Mouse (Mus musculus): Measurements from ENCODE around the gene Xpo6. TPM values are rescaled to one million over a fixed set of nuclear protein-coding genes. Genes with fewer than 3 reads are reported as not detected.

The Xpo6 gene
- polyA plus RNA-seq, 1 experiment from 2014 or later, result 69.3 TPM

GRCm38 (mm10) chr7:126234611-126235010 is 34.3 kb upstream of the Xpo6 start:
- Histone ChIP-seq H3K27ac (no peak overlapping the region), H3K4me2 (replicated peaks) (no peak overlapping the region), H3K4me1 (replicated peaks; ENCODE audit: control insufficient read depth, insufficient read depth, low read length) (no peaks in the 10 kb centered on the region), H3K27me3 (ENCODE audit: control insufficient read depth, insufficient read depth, low read length) (no peaks in the 10 kb centered on the region), H3K9ac (no peak overlapping the region), H3K4me3 (replicated peaks; ENCODE audit: low read length) (no peak overlapping the region), H3K9me3 (ENCODE audit: control insufficient read depth, low read length) (no peaks in the 10 kb centered on the region), H3K36me3 (replicated peaks; ENCODE audit: control insufficient read depth, insufficient read depth) (no peaks in the 10 kb centered on the region)
- ATAC-seq (ENCODE audit: low FRiP score) (no peak), DNase-seq (ENCODE audit: low spot score) (no peak)
- 92% methylated on average over 3 of the region's 3 CpGs for WGBS

GRCm38 (mm10) chr7:126232345-126233071 is 32.2 kb upstream of the Xpo6 start:
- no peaks in the 10 kb centered on the region for H3K27me3 ChIP-seq (ENCODE audit: control insufficient read depth, insufficient read depth, low read length)
- no peaks in the 10 kb centered on the region for H3K36me3 ChIP-seq (replicated peaks; ENCODE audit: control insufficient read depth, insufficient read depth)
- H3K9ac ChIP-seq, result no peak overlapping the region
- no peaks in the 10 kb centered on the region for H3K9me3 ChIP-seq (ENCODE audit: control insufficient read depth, low read length)
- 87% methylated on average over 7 of the region's 8 CpGs for WGBS
- no peak overlapping the region for H3K27ac ChIP-seq
- no peak overlapping the region for H3K4me2 ChIP-seq (replicated peaks)
- no peaks in the 10 kb centered on the region for H3K4me1 ChIP-seq (replicated peaks; ENCODE audit: control insufficient read depth, insufficient read depth, low read length)
- H3K4me3 ChIP-seq (replicated peaks; ENCODE audit: low read length), result no peak overlapping the region
- no peak for DNase-seq (ENCODE audit: low spot score)
- ATAC-seq (ENCODE audit: low FRiP score), result no peak

DNA sequence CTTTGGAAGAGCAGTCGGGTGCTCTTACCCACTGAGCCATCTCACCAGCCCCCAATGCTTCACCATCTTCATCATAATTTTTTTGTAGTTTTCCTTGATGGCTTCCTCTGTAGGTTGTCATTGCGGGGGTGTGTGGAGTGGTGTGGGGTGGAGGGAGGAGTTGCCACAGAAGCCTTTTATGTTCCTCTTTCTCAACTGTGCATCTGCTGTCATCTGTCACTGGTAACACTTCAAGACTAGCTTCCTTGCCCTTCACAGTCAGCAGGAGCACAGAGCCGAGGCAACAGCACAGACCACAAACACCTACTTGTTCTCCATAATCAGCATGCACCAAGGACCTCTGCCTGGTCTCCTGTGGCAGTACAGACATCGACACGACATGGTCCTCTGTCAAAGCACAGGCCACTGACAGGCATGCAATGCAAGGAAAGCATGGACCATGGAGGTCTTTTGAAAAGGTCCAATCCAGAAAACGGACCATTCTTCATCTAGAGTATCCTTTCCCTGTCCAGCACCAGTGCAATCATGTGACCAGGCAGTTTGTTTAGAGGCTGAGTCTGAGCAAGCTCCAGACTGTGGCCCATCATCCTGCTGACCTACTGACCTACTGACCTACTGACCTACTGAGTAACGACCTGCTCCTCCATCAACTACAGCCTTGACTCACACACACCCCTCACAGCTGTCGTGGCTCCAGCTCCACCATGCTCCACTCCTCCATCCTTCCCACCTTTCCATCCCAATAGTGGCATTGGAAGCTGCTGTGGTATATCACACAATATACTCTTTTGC is 30.3 kb upstream of the Xpo6 start:
- WGBS, result 76% methylated on average over 8 of the region's 8 CpGs
- Histone ChIP-seq H3K27me3 (ENCODE audit: control insufficient read depth, insufficient read depth, low read length) (no peaks in the 10 kb centered on the region), H3K4me2 (replicated peaks) (no peak overlapping the region), H3K4me3 (replicated peaks; ENCODE audit: low read length) (no peak overlapping the region), H3K9me3 (ENCODE audit: control insufficient read depth, low read length) (no peaks in the 10 kb centered on the region), H3K27ac (no peak overlapping the region), H3K4me1 (replicated peaks; ENCODE audit: control insufficient read depth, insufficient read depth, low read length) (no peaks in the 10 kb centered on the region), H3K36me3 (replicated peaks; ENCODE audit: control insufficient read depth, insufficient read depth) (no peaks in the 10 kb centered on the region), H3K9ac (no peak overlapping the region)
- ATAC-seq (ENCODE audit: low FRiP score) (no peak), DNase-seq (ENCODE audit: low spot score) (no peak)

DNA sequence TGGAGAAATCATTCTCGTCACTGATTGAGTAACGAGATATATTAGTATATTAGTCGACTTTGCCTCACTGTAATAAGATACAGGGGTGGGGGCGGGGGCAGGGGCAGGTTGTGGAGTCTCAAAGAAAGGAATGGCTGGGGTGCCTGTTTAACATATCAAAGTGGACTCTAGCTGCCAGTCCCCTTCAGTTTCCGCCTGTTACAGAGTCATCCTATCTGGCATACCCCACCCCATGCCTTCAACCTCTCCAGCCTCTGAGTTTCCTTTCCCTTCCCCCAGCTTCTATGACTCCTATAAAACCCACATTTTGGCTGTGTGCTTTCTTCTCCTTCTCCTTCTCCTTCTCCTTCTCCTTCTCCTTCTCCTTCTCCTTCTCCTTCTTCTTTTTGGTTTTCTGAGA is 25.8 kb upstream of the Xpo6 start:
- no peaks in the 10 kb centered on the region for H3K9me3 ChIP-seq (ENCODE audit: control insufficient read depth, low read length)
- H3K27me3 ChIP-seq (ENCODE audit: control insufficient read depth, insufficient read depth, low read length), result no peaks in the 10 kb centered on the region
- no peaks in the 10 kb centered on the region for H3K36me3 ChIP-seq (replicated peaks; ENCODE audit: control insufficient read depth, insufficient read depth)
- H3K4me3 ChIP-seq (replicated peaks; ENCODE audit: low read length), result no peak overlapping the region
- H3K4me1 ChIP-seq (replicated peaks; ENCODE audit: control insufficient read depth, insufficient read depth, low read length), result no peaks in the 10 kb centered on the region
- WGBS, result 27% methylated on average over 5 of the region's 5 CpGs
- H3K4me2 ChIP-seq (replicated peaks), result no peak overlapping the region
- H3K9ac ChIP-seq, result no peak overlapping the region
- DNase-seq (ENCODE audit: low spot score) (no peak), ATAC-seq (ENCODE audit: low FRiP score) (no peak)
- no peak overlapping the region for H3K27ac ChIP-seq

DNA sequence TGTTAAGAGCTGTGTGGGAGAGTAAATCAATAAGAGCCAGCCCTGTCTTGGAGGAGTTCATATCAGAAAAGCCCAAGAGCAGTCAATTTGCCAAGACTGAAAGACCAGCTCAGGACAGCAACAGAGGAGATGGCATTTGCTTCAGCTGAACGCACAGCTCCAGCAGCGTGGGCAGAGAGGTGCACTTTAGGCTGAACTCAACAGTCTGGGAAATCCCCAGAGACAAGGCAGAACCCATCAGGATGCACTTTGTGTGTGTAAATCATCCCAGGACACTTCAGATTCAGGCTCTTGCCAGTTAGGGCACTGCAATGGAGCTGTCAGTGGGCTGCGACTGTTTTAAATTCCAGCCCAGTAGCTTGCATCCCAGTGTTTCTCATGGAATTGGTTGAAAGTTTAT is 22.5 kb upstream of the Xpo6 start:
- Histone ChIP-seq H3K9ac (no peak overlapping the region), H3K4me2 (replicated peaks) (no peak overlapping the region), H3K36me3 (replicated peaks; ENCODE audit: control insufficient read depth, insufficient read depth) (no peaks in the 10 kb centered on the region), H3K27ac (no peak overlapping the region), H3K27me3 (ENCODE audit: control insufficient read depth, insufficient read depth, low read length) (no peaks in the 10 kb centered on the region), H3K4me3 (replicated peaks; ENCODE audit: low read length) (no peak overlapping the region), H3K9me3 (ENCODE audit: control insufficient read depth, low read length) (no peaks in the 10 kb centered on the region), H3K4me1 (replicated peaks; ENCODE audit: control insufficient read depth, insufficient read depth, low read length) (no peaks in the 10 kb centered on the region)
- no peak for ATAC-seq (ENCODE audit: low FRiP score)
- 60% methylated on average over 3 of the region's 3 CpGs for WGBS
- no peak for DNase-seq (ENCODE audit: low spot score)

GRCm38 (mm10) chr7:126220611-126221010 is 20.3 kb upstream of the Xpo6 start:
- H3K4me3 ChIP-seq (replicated peaks; ENCODE audit: low read length), result no peak overlapping the region
- no peaks in the 10 kb centered on the region for H3K9me3 ChIP-seq (ENCODE audit: control insufficient read depth, low read length)
- DNase-seq (ENCODE audit: low spot score) (no peak), ATAC-seq (ENCODE audit: low FRiP score) (no peak)
- no peaks in the 10 kb centered on the region for H3K4me1 ChIP-seq (replicated peaks; ENCODE audit: control insufficient read depth, insufficient read depth, low read length)
- WGBS, result 15% methylated on average over 1 of the region's 1 CpGs
- H3K9ac ChIP-seq, result no peak overlapping the region
- no peaks in the 10 kb centered on the region for H3K27me3 ChIP-seq (ENCODE audit: control insufficient read depth, insufficient read depth, low read length)
- H3K4me2 ChIP-seq (replicated peaks), result no peak overlapping the region
- H3K36me3 ChIP-seq (replicated peaks; ENCODE audit: control insufficient read depth, insufficient read depth), result no peaks in the 10 kb centered on the region
- H3K27ac ChIP-seq, result no peak overlapping the region

- Histone ChIP-seq H3K9ac (no peak overlapping the region), H3K27ac (no peak overlapping the region), H3K36me3 (replicated peaks; ENCODE audit: control insufficient read depth, insufficient read depth) (no peaks in the 10 kb centered on the region), H3K9me3 (ENCODE audit: control insufficient read depth, low read length) (no peaks in the 10 kb centered on the region), H3K27me3 (ENCODE audit: control insufficient read depth, insufficient read depth, low read length) (no peaks in the 10 kb centered on the region), H3K4me2 (replicated peaks) (no peak overlapping the region), H3K4me1 (replicated peaks; ENCODE audit: control insufficient read depth, insufficient read depth, low read length) (no peaks in the 10 kb centered on the region), H3K4me3 (replicated peaks; ENCODE audit: low read length) (no peak overlapping the region)
- 90% methylated on average over 1 of the region's 1 CpGs for WGBS
- ATAC-seq (ENCODE audit: low FRiP score) (no peak), DNase-seq (ENCODE audit: low spot score) (no peak)
These were observed 18.0 kb upstream of the Xpo6 start for GRCm38 (mm10) chr7:126218311-126218710.

DNA sequence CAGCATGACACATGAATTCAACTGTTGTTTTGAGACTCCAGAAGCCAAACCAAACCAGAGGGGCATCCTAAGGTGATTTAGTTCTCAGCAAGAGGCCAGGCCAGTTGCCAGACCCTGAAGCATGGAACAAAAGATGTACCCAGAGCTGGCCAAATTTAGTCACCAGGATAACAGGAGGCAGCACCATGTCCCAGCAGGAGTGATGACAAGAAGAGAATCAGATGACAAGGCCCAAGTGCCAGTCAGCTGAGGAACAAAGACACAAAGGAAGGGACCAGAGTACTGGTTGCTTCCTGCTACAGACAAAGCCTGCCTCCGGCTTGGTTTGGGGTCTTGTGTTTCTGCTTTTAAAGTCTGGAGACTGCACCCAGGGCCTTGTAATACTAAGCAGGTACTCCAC is 16.6 kb upstream of the Xpo6 start:
- Histone ChIP-seq H3K27ac (no peak overlapping the region), H3K9ac (no peak overlapping the region), H3K9me3 (ENCODE audit: control insufficient read depth, low read length) (no peaks in the 10 kb centered on the region), H3K4me2 (replicated peaks) (no peak overlapping the region), H3K36me3 (replicated peaks; ENCODE audit: control insufficient read depth, insufficient read depth) (no peaks in the 10 kb centered on the region), H3K4me1 (replicated peaks; ENCODE audit: control insufficient read depth, insufficient read depth, low read length) (no peaks in the 10 kb centered on the region), H3K27me3 (ENCODE audit: control insufficient read depth, insufficient read depth, low read length) (no peaks in the 10 kb centered on the region), H3K4me3 (replicated peaks; ENCODE audit: low read length) (no peak overlapping the region)
- WGBS, result 7% methylated on average over 1 of the region's 1 CpGs
- DNase-seq (ENCODE audit: low spot score) (no peak), ATAC-seq (ENCODE audit: low FRiP score) (no peak)

DNA sequence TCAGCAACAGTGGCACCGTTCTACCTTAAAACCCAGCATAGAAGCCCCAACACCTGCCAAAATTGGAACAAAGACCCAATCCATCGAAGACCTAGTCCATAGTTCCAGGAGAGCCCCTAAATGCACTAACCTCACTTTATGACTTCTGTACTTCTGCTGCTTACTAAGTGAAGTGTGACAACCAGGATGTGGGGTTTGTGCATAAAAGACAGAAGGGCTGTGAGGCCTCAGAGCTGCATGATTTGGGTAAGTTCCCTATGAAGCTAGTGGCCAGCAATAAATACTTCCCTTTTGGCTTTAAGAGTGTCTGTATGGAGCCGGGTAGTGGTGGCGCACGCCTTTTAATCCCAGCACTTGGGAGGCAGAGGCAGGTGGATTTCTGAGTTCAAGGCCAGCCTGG is 10.6 kb upstream of the Xpo6 start:
- Histone ChIP-seq H3K27ac (no peak overlapping the region), H3K27me3 (ENCODE audit: control insufficient read depth, insufficient read depth, low read length) (no peaks in the 10 kb centered on the region), H3K4me3 (replicated peaks; ENCODE audit: low read length) (no peak overlapping the region), H3K9ac (no peak overlapping the region), H3K36me3 (replicated peaks; ENCODE audit: control insufficient read depth, insufficient read depth) (no peaks in the 10 kb centered on the region), H3K9me3 (ENCODE audit: control insufficient read depth, low read length) (no peaks in the 10 kb centered on the region), H3K4me2 (replicated peaks) (no peak overlapping the region), H3K4me1 (replicated peaks; ENCODE audit: control insufficient read depth, insufficient read depth, low read length) (no peaks in the 10 kb centered on the region)
- ATAC-seq (ENCODE audit: low FRiP score), result no peak
- WGBS, result 90% methylated on average over 5 of the region's 5 CpGs
- DNase-seq (ENCODE audit: low spot score), result no peak

Data from hindbrain, embryonic 14.5 days (tissue).